Comparison of ENCODE assay signal across 1 mouse cellular context in the genomic region with DNA sequence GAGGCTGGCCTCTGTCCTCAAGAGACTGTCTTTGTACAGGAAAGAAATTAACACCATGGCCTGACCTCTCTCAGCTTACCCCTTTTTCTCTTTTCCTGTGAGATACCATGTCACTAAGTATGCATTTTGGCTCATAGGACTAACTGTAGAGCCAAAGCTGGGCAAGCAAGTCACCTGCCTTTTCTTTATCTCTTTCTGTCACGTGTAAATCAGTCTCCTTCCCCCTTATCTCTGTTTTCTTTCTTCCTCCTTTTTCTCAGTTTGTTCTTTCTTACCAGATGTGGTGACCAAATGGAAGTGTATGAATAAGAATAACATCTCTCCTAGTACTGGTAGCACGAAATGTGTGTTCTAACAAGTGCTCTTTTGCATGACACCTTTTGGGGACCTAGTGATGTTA.
TF ChIP-seq lines count a peak whose summit lies in the region.

No protein-coding gene starts in this region.

TF ChIP-seq in MEL, 35 proteins besides CTCF, POLR2A, EP300 and RAD21 (continued from another document):
- TF ChIP-seq MYC (IDR thresholded peaks at IDR 0.05; ENCODE audit: low read depth, low read length), result 0 out of 2 replicates have a peak, but pooled peaks have one; percentile 34
- TF ChIP-seq JUND (IDR thresholded peaks at IDR 0.05; ENCODE audit: low read depth, low read length), result no peak
- peak; percentile 87 for TF ChIP-seq GATA1 (IDR thresholded peaks at IDR 0.05; ENCODE audit: low read depth, low read length)
- no peak for TF ChIP-seq POLR2AphosphoS5 (IDR thresholded peaks at IDR 0.05; ENCODE audit: borderline replicate concordance, low read depth, low read length)
- peak; percentile 99 for TF ChIP-seq BHLHE40 (IDR thresholded peaks at IDR 0.05; ENCODE audit: borderline replicate concordance, low read depth, low read length)
- no peak for TF ChIP-seq CHD1 (IDR thresholded peaks at IDR 0.05; ENCODE audit: low read depth, low read length)
- TF ChIP-seq TCF12 (IDR thresholded peaks at IDR 0.05; ENCODE audit: low read depth, low read length), result peak; percentile 79
- peak; percentile 86 for TF ChIP-seq USF1 (IDR thresholded peaks at IDR 0.05; ENCODE audit: low read depth, low read length)
